Mouse (Mus musculus): ENCODE data around the gene Ferd3l.

- TF ChIP-seq CHD2 (IDR thresholded peaks at IDR 0.05; ENCODE audit: low read depth, low read length) (no peak), ZC3H11A (IDR thresholded peaks at IDR 0.05; ENCODE audit: borderline replicate concordance, low read depth, low read length) (no peak), ZNF384 (IDR thresholded peaks at IDR 0.05; ENCODE audit: low read depth, low read length) (no peak), HCFC1 (IDR thresholded peaks at IDR 0.05; ENCODE audit: borderline replicate concordance, insufficient read depth, low read length) (no peak)
These were observed 40.0 kb downstream of the Ferd3l start for GRCm38 (mm10) chr12:33968041-33968897.

Measured in ES-E14 (cell line).